Mouse (Mus musculus) myocyte (in vitro differentiated cells): Measurements from ENCODE around the gene Myo7a.

Source experiments
- CEBPB ChIP-seq: IDR thresholded peaks from 2 replicates; pipeline ENCODE4 v1.6.1; 2011; ENCODE audit warnings: mild to moderate bottlenecking, moderate library complexity; ENCODE audit not compliant: poor library complexity, insufficient read depth, severe bottlenecking
- MAX ChIP-seq: IDR thresholded peaks from one replicate; pipeline ENCODE4 v1.6.1; 2011; ENCODE audit warnings: low read depth, mild to moderate bottlenecking, control low read depth
- MYOD1 ChIP-seq, 3 experiments: IDR thresholded peaks; one replicate each; pipeline ENCODE4 v1.6.1; 2011; ENCODE audit warnings: control low read depth in 2 of 3, low read depth in 2 of 3, mild to moderate bottlenecking in 2 of 3, moderate library complexity in 1 of 3; ENCODE audit not compliant: insufficient read length in 2 of 3, control insufficient read depth in 1 of 3
- POLR2A ChIP-seq: IDR thresholded peaks from one replicate; pipeline ENCODE4 v1.6.1; 2011; ENCODE audit warnings: low read depth, mild to moderate bottlenecking, control low read depth, moderate library complexity; ENCODE audit not compliant: insufficient read length
- TCF12 ChIP-seq: IDR thresholded peaks from one replicate; pipeline ENCODE4 v1.6.1; 2011; ENCODE audit warnings: mild to moderate bottlenecking, control low read depth; ENCODE audit not compliant: poor library complexity, insufficient read depth, severe bottlenecking

DNA sequence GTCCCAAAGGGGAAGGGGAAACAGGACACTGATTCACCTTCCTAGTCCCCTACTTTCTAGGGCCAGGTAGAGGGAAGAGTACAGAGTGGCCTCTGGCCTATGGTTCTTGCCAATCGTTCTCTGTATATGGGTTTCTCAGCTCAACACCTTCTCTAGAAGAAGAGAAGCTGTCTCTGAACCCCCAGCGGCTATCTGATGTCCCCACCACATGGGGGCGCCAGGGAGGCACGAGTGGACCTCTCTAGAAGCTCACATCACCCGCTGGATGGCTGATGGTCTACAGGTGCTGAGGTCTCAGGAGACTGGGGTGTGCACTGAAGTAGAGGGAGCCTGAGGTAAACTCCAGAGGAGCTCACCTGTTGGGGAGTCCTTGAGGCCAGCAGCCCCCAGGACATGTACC is 6.1 kb upstream of the Myo7a start:
- TF ChIP-seq CEBPB (no peak), POLR2A (no peak), TCF12 (no peak), MAX (no peak), MYOD1 (IDR thresholded peaks at IDR 0.05; ENCODE audit: control insufficient read depth in 1 of 3, insufficient read length in 2 of 3, low read depth in 2 of 3) (no peak)
